Mouse (Mus musculus) T-helper 2 cell (primary cell): ENCODE measurements at regions not wholly inside any gene's neighbourhood (a gene's known extent, or its start where the extent isn't known, plus 50 kb on each side); places are given as distances from the start of the nearest gene placed in this dataset.

Source experiments
- in situ Hi-C: fragments of 300-600 bp; cut with MboI, MseI; formaldehyde crosslinking; loops from one replicate; pipeline ENCODE4 v1.15.1; 2025; ENCODE audit warnings: high pct_unique_total_duplicates

DNA sequence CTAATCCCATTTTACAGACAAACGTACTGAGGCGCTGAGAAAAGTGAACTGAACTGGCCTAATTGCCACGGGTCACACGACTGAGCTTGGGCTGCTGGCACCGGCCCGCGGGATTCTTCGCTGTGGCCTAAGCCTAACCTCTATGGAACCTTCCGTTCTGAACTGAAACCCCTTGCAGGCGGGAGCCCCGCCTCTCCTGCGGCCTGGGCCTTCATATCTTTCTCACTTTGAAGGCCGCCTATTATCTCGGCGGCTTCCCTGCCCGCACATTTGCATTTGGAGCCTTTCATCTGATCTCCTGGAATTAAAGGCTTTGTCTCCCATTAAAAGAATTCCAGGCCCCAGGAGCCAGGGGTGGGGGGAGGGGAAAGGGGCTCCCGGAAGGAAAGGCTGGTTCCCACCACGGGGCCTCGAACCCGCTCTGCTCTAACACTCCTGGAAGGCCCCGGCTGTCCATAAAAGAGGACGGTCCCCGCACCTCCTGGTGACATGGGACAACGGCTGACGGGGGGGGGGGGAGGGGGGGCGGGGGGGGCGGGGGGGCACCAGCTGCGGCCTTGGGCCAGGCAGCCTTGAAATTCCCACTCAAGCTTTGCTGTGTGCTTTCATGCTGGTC, 122.9 kb upstream of the Pja1 start:
- in situ Hi-C loops: no loop called here

DNA sequence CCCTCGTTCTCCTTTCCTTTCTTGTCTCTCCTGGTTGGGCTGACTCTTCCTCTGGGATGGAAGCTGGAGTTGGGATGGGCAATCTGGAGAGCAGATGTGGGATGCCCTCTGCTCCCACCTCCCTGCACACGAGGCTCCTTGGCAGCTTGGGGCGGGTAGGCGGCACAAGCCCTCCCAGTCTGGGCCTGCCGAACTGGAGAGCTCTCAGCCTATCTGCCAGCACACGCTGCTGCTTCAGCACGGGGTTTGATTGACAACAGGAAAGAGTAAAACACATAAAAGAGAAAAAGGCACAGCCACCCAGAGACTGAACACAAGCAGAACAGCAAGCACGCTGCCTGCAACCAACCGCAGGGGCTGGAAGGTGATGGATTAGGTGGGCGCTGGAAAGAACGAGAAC, 121.9 kb upstream of the Pja1 start:
- in situ Hi-C loops: no loop called here

DNA sequence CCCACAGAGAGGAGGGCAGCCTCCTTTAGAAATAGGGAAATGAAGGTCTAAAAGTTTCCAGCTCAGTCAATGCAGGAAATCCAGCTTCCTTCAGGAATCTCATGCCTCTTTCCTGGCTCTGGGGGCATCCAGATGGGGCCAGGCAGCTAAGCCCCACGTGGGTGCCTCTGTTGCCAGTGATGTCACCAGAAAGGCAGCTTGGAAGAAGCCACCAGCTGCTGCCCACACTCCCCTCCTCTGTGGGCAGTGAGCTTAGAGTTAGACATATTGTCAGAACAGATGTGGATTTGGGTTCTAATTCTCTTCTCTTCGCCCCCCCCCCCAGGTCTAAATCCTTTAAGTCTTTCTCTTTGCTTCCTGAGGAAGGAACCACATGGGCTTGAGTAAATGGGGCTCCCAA, 116.2 kb upstream of the Pja1 start:
- in situ Hi-C loops: no loop called here

DNA sequence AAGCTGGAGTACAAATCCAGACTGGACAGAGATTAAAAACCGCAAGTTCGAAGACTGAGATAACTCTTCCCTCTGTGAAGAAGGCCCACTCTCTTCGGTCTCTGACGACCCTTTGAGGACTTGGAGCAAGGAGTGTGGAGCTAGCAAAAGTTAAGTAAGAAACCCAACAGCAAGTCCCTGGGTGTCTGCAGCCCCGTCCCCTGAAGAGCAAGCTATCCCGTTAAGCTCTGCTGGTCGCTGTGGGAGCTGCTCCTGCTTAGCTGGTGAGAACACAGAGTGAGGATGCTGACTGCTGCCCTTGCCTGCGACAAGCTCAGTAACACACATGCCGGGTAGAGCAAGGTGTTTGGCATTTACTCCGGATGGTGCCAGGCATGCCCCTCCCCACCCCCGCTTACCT, 115.2 kb upstream of the Pja1 start:
- in situ Hi-C loops: no loop called here

DNA sequence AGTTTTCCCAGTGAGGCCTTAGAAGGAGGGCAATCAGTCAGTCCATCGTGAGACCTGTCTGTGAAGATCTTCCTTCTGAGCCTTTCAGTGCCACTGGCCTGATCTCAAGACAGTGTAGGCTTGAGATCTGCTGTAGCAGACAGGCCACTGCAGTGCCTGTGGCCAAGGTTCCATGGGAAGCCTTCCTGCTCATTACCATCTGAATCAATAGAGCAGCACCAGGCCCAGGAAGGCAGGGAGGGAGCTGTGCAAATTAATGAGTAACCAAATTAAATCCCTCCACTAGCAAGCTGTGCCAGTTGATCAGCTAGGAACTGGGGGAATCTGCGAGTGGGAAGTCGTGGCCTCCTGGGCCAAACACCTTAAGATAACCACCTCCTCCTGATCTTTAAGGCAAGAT, 114.6 kb upstream of the Pja1 start:
- in situ Hi-C loops: no loop called here

DNA sequence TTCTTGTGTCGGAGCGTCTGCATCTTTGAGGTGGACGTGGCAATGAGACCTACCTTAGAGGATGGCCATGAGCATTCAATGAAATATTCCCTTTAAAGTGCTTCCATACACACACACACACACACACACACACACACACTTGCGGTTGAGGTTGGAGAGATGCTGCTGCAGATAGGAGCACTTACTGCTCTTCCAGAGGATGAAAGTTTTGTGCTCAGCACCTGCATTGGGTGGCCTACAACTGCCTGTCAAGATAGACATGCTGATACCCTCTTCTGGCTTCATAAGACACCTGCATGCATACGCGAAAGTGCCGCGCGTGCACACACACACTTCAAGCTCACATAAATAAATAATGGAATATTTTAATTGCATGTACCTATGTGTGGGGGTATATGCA, 111.5 kb upstream of the Pja1 start:
- in situ Hi-C loops: no loop called here

DNA sequence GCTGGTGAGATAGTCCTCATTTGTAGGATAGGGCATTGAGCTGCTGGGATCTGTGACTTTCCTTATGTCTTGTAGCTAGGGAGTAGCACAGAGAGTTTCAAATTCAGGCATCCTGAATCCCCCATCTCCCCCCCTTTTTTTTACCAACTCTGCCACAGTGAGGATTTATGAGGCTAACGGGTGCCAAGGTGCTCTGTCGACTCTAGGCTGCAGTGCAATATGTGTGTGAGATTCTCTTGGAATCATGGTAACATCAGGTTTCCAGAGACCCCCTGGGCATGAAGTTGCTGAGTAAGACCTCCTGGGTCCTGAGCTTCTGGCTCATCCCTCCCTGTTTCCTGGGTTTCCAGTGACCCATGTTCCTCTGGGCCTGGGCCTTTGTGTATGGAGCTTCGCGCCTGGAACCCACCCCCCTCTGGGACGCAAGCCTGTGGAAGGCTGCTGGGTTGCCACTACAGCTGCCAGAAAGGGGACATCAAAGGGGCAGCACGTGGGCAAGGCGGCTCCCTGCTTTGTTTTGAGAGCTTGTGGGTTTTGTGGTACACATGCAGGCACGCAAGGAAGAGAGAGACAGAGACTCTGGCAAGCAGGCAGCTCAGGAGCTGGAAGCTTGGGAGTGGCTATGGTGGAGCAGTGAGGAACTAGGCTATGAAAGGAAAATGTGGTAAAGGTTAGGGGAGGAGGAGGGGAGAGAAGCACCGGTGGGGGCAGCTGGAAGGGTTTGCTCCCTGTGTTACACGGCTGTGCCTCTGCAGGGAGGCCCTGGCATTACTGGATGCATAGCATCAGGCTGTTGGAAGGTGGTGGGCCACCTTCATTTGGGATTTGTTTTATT, 110.8 kb upstream of the Pja1 start:
- in situ Hi-C loops: no loop called here

DNA sequence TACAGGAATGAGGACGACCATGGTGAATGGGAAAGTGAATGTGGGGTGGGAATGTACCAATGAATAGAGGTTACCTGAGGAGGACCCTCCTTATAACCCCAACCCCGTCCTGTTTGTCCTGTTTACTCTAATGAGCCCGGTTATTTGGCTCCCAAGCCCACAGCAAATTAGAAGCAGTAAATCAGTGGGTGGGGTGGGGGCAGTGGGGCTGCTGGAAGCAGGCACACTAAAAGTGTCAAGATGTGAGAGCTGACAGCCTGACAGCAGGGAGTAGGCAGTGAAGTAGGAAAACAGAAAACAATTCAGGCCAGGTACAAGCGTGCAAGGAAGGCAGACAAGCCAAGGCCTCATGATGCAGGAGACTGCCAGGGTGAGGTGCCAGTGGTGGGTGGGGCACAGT, 108.1 kb upstream of the Pja1 start:
- in situ Hi-C loops: no loop called here

DNA sequence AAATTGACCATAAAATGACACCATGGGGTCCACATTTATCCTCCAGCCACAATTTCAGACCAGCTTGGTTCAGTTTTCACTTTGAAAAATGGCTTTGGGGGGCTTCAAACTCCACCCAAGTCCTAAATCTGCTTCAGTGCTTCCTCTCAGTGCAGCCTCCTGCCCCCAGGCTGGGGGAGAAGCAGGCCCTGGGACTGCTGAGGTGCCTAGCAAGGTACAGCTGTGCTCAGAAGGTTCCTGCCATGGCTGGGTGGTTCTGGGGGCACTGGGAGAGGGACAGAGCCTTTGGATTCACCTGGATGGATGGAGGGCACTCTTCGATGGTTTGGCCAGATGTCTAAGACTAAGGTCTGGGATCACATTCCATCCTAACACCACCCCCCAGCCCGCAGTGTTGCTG, 107.7 kb upstream of the Pja1 start:
- in situ Hi-C loops: no loop called here

DNA sequence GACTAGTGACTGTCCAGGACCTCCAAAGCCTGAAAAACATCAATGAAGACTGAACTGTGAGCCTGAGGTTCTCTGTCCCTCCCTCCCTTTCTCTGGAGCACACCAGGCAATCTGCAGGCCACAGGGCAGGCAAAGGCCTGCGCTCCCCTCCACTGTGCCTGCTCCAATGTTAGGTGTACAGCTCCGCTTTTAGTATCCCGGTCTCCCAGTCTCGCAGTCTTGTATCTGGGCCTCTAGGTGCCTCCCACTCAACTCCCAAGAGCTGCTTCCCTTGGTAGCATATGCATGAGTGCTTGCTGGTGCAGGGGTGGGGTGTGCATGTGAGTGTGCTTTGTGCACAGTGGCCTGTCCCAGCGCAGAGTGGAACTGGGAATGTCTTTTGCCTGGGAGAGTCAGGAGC, 104.0 kb upstream of the Pja1 start:
- in situ Hi-C loops: no loop called here

DNA sequence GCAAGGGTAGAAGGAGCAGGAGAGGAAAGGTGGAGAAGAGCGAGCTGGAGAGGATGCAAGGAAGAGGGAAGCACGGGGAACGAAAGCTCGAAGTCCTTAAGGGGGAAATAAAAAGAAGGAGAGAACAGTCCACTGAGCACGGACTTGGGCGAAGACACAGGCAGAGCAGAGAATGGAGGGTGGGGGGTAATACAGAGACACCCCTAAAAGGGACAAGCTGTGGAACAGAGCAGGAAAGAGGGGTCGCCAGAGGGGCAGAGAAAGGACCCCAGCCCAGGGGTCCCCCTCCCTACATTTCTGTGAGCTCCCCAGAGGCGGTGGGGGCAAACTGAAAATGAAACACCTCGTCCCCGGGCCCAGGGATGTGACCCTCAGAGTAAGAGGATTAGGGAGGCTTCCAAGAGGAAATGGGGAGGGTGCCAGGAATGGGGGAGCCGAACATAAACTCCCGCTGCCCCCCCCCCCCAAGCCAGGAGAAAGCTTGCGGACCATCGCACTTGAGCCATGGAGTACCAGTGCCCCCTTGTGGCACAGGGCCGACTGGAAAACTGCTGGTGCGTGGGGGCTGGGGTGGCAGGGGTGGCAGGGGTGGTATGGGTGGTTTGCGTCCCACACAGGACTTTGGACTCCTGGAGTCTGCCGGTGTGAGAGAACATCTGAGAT, 103.5 kb upstream of the Pja1 start:
- in situ Hi-C loops: no loop called here

DNA sequence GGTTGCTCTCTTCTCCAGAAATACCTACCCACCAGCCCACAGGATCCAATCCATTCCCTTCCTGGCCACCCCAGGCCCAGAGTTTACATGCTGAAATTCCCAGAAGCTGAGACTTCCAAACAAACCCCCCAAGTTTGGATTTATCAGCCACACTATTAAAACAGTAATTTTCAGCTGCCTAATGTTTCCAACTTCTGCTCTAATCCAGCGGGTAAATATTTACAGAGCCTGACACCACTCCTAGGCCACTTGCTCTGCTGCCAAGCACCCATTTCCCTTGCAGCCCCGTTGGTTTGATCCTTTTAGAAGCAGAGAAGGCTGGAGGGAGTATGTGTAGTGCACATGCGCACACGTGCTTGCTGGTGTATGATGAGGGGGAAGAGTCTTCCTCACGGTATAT, 99.1 kb upstream of the Pja1 start:
- in situ Hi-C loops: no loop called here

DNA sequence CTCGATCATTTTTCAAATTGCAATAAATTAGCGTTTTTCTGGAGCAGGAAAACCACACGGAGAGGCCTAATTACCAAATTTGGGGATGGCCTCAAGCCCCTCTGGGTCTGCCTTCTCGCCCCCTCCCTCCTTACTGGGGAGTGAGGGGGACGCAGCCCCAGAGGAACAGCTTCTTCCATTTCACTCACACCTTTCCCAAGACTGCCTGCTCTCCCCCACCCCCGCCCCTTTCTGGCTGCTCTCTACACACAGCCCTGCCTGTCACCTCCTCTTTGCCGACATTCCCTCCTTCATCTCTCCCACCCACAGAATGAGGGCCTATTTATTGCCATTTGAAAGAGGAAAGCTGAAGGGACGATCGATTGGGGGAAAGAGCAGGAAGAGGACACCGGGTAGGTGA, 97.2 kb upstream of the Pja1 start:
- in situ Hi-C loops: no loop called here

DNA sequence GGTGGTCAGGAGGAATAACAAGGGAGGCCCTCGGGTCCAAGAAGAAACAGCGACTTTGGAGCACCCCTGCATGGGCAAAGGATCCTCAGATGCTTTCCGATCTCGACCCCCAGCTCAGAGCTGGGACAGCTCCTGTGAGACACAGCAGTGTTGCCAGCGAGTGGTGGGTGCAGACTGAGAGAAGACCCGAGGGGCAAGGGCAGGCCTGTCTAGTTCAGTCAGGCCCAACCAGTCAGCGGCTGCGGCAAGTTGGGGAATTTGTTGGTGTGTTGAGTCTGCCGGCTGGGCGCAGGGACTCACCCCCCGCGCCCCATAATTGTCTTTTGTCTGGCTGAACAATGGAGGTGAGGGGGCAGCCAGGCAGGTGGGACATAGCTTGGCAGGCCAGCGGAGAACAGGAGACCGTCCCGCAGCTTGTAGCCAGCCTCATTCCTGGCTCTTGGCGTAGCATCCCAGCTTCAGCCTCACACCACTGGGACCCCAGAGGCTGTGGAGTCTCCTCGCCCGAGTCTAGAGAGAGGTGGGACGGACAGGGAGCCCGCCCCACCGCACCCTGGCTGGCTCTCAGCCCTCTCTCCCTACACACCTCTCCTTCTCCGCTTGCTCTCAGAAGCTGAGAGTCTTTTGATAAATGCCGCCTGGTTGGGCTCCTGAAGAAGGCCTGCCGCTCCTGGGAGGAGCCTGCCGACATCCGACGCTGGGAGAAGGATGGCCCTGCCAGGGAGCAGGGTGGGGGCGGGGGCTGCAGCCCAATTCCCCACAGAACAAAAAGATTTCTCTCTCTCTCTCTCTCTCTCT, 96.5 kb upstream of the Pja1 start:
- in situ Hi-C loops: no loop called here

DNA sequence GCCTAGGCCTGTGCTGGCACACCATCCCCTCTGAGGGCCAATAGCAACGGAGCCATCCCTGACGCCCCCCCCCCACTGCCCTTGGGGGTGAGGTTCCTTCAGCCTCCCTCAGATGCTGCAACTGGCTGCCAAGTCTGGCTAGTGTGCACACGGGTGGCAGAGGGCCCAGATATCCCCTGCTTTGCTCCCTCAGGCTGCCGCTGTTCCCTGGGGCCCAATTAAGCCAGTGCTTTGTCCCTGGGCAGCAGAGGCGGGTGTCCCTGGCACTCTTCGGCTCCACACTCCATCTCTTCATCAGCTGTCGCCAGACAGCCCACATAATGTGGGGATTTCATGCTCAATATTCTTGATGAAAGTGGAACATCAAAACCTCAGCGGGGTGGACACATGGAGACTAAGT, 90.9 kb upstream of the Pja1 start:
- in situ Hi-C loops: no loop called here

DNA sequence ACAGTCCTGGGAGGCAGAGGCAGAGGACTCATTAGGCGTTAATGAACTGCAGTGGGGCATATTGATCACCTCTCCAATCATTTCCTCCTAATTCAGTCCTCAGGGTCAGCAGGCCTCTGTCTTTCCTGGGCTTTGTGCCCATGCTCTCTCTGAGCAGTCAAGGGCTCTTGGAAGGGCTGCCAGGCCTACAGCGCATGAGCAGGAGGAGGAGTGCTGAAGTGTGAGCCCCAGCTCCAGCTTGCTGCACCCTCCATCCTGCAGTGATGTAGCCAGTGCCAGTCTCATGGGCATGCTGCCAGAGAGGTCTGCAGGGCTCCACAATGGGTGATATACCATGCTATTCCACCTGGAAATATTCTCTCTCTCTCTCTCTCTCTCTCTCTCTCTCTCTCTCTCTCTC, 89.6 kb upstream of the Pja1 start:
- in situ Hi-C loops: no loop called here

DNA sequence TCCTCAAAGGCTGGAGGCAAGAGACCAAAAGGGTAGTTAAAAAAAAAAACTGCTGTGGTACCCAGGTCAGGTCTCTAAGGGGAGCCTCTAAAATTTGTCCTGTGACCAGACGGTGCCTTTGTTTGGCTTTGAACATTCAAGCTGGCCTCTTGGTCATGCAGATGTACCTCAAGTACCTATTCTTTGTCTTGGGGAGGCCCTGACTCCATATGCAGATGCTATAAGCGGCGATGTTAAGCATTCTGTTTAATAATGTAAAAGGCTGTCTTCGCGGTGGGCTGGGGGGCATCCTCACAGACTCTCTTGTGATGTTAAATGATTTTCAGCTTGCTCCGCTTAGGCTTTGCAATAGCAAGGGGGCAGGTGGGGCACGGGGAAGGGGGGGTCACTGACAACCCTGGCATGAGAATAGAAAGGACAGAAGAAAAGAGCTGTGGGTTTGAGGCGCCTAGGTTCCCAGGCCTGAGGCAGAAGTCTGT, 85.8 kb upstream of the Pja1 start:
- in situ Hi-C loops: no loop called here

DNA sequence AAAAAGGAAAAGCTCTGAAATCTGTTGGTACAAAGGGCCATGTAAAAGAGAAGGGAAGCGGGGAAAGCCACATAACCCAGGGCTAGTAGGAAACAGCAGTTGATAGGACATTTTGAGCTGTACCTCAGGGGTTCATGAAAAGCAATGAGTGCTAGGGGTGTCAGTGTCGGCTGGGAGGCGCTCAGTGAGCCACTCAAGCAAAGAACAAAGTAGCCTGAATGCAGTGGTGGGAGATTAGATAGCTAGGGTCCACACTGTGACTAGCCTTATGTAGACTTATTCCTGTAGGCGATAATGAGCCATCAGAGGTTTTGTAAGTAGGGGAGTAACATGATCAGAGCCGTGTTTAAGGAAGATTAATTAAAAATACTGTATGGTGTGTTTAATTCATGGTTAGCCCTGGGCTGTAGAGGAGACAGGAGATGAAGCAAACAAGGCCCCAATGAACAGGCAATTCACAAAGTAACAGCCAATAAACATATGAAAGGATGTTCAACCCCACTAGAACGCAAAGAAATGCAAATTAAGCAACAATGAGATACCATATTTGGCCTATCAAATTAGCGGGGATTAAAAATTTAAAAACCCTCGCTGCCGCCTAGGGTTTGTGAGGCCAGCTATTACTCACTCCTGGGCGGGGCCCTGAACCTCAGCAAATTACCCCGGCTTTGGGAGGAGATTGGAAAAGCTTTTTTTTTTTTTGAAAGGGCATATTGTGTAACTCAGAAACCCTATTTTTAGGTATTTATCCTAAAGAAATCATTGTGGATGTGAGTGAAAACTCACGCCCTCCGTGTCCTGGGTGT, 85.1 kb upstream of the Pja1 start:
- in situ Hi-C loops: no loop called here

DNA sequence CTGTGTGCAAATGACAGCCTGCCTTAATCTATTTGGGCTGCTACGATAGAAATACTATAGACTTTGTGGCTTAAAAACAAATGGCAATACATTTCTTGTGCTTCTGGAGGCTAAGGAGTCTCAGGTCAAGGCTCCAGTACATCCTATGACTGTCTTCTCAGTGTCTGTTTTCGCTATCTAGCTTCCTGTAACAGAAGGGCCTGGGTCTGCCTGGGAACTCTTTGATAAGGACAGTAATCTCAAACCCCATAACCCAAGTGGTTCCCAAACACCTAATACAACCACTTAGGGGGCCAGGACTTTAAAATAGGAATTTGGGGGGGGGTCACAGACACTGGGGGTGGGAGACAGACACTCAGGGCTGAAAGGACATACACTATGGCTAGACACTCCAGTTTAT, 81.7 kb upstream of the Pja1 start:
- in situ Hi-C loops: no loop called here

DNA sequence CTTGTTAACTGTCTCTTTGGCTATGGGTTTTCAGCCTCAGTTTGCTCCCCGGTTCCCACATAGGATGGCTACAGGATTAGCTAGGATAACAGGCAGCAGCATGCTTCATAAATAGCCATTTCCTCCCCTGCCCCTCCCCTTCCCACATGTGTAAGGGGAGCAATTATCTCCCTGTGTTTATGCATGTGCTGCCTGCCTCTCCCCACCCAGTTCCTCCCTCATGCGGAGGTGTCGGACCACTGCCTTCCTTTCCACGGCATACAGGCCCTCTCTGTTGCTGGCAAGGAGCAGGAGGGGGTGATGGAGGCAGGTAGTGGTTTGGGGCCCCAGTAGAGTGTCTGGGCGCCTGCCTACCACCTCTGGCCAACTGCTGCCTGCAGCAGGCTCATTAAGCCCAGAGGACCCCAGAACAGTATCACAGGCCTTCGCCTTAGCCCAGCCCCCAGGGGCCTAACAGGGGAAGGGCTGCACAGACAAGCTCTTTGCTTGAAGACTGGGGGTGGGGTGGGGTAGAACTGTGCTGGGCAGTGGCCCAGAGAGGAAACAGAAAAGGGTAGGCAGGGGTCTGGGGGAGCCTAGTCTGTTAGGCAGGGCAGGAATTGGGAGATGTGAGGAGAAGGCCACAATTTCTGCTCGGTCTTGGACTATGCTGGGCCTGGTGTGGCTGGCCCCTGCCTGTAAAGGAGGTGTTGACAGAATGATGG, 79.1 kb upstream of the Pja1 start:
- in situ Hi-C loops: no loop called here
